7 mouse cellular contexts compared by ENCODE assay signal in genomic region chr8:84711933-84712758, GRCm38 (mm10). TPM values are rescaled to one million over a fixed set of nuclear protein-coding genes. Genes with fewer than 3 reads are reported as not detected.
DNase-seq lines count a peak whose midpoint lies in the region; ATAC-seq lines count a peak whose summit lies in the region.

No protein-coding gene starts in this region.

- H3K4me1 ChIP-seq in forebrain, embryonic 10.5 days, result peaks cover 93% of the 10 kb centered on the region
- peaks cover 79% of the 10 kb centered on the region for H3K4me1 ChIP-seq in lung, embryonic 15.5 days
- H3K4me1 ChIP-seq in stomach, embryonic 14.5 days (ENCODE audit: control insufficient read depth, insufficient read depth, low read length), result peaks cover 46% of the 10 kb centered on the region

- DNase-seq in right cerebral cortex, postnatal 10 days (ENCODE audit: low spot score in 2 of 2), result peak; percentile 83 to 85
- DNase-seq in right cerebral cortex, adult 2 months (ENCODE audit: low spot score in 2 of 2), result no peak
- DNase-seq in forebrain, embryonic 10.5 days (ENCODE audit: extremely low spot score, low spot score), result peak; percentile 72
- peak; percentile 76 for DNase-seq in heart, postnatal 25 days (ENCODE audit: low spot score)
- no peak for DNase-seq in adrenal gland, adult 8-10 months

- intact Hi-C loops in heart, postnatal 25 days (cut with DNase I), result loop anchor here (2.0 kb wide), 1 partner anchor 25 kb away; no protein-coding TSS in a partner anchor

- 23% methylated on average over 11 of the region's 11 CpGs for WGBS in forebrain, embryonic 10.5 days
- WGBS in lung, embryonic 15.5 days, result 13% methylated on average over 11 of the region's 11 CpGs
- 10% methylated on average over 11 of the region's 11 CpGs for WGBS in stomach, embryonic 14.5 days

- ATAC-seq in lung, embryonic 15.5 days (ENCODE audit: borderline replicate concordance, extremely low read depth, low FRiP score, low TSS enrichment), result peak; percentile 92
- peak; percentile 69 for ATAC-seq in stomach, embryonic 14.5 days (ENCODE audit: insufficient number of reproducible peaks, insufficient read depth, low FRiP score, low read depth)

- peaks cover 100% of the 10 kb centered on the region for H3K27me3 ChIP-seq in forebrain, embryonic 10.5 days (ENCODE audit: poor library complexity, severe bottlenecking)
- H3K27me3 ChIP-seq in lung, embryonic 15.5 days, result peaks cover 10% of the 10 kb centered on the region; the same call in 1 of the 2 replicates
- H3K27me3 ChIP-seq in stomach, embryonic 14.5 days (ENCODE audit: control insufficient read depth, insufficient read depth, low read length), result peaks cover 13% of the 10 kb centered on the region

- H3K27ac ChIP-seq in forebrain, embryonic 10.5 days, result peak overlapping the region; percentile 88
- peak overlapping the region; percentile 98 for H3K27ac ChIP-seq in lung, embryonic 15.5 days
- H3K27ac ChIP-seq in stomach, embryonic 14.5 days (ENCODE audit: low read length), result peak overlapping the region; percentile 83

- H3K9ac ChIP-seq in lung, embryonic 15.5 days, result peak overlapping the region; percentile 24
- H3K9ac ChIP-seq in stomach, embryonic 14.5 days (replicated peaks; ENCODE audit: low read depth, low read length), result peak overlapping the region; percentile 25; the same call in 1 of the 2 replicates

- H3K4me2 ChIP-seq in lung, embryonic 15.5 days, result peak overlapping the region; percentile 44
- peak overlapping the region; percentile 33; the same call in 1 of the 2 replicates for H3K4me2 ChIP-seq in stomach, embryonic 14.5 days (replicated peaks; ENCODE audit: low read depth, low read length)

- H3K36me3 ChIP-seq in forebrain, embryonic 10.5 days (replicated peaks), result no peaks in the 10 kb centered on the region
- peaks cover 18% of the 10 kb centered on the region for H3K36me3 ChIP-seq in lung, embryonic 15.5 days
- peaks cover 19% of the 10 kb centered on the region for H3K36me3 ChIP-seq in stomach, embryonic 14.5 days (ENCODE audit: control insufficient read depth, insufficient read depth, low read length)

- H3K9me3 ChIP-seq in forebrain, embryonic 10.5 days, result no peaks in the 10 kb centered on the region
- no peaks in the 10 kb centered on the region for H3K9me3 ChIP-seq in lung, embryonic 15.5 days
- H3K9me3 ChIP-seq in stomach, embryonic 14.5 days (ENCODE audit: control insufficient read depth, low read depth, low read length), result no peaks in the 10 kb centered on the region

- peak overlapping the region; percentile 32 for H3K4me3 ChIP-seq in forebrain, embryonic 10.5 days
- 0 out of 2 replicates have a peak overlapping the region, but pooled peaks have one; percentile 10 for H3K4me3 ChIP-seq in lung, embryonic 15.5 days
- H3K4me3 ChIP-seq in stomach, embryonic 14.5 days (ENCODE audit: low read depth, low read length), result no peak overlapping the region

RNA-seq across cellular contexts. Expression of gene G430095P16Rik, which starts 10.7 kb away (rescaled TPM):
- 1.3 and 2.1 TPM in 2 replicates for polyA plus RNA-seq in forebrain, embryonic 10.5 days (2016; fragmentation: Nextera tagmentation; extraction: Ambion mirVana)
- total RNA-seq in heart, postnatal 25 days (2021), result under 1 TPM in 1 of 2 experiments, not detected in 1; 0.39 TPM
- 3.4 and 4.4 TPM in 2 replicates for polyA plus RNA-seq in lung, embryonic 15.5 days (2015; fragmentation: Nextera tagmentation; extraction: Ambion mirVana)
- polyA plus RNA-seq in stomach, embryonic 14.5 days (2014; fragmentation: Nextera tagmentation; extraction: Ambion mirVana), result 2.8 and 5.0 TPM in 2 replicates
- under 1 TPM in 2 of 4 experiments, not detected in 2; 0.52 to 0.73 TPM for total RNA-seq in adrenal gland, adult 8-10 months (2022)

RNA-seq across cellular contexts. Expression of gene Lyl1, which starts 10.9 kb away (rescaled TPM):
- 4.9 and 5.8 TPM in 2 replicates for polyA plus RNA-seq in forebrain, embryonic 10.5 days (2016; fragmentation: Nextera tagmentation; extraction: Ambion mirVana)
- 1 to 10 TPM; 4.2 to 4.5 TPM for total RNA-seq in heart, postnatal 25 days (2021)
- 11.9 and 12.1 TPM in 2 replicates for polyA plus RNA-seq in lung, embryonic 15.5 days (2015; fragmentation: Nextera tagmentation; extraction: Ambion mirVana)
- polyA plus RNA-seq in stomach, embryonic 14.5 days (2014; fragmentation: Nextera tagmentation; extraction: Ambion mirVana), result 4.6 and 5.0 TPM in 2 replicates
- total RNA-seq in adrenal gland, adult 8-10 months (2022), result 1 to 10 TPM; 3.1 to 5.6 (median 4.2) TPM

RNA-seq across cellular contexts. Expression of gene Nacc1, which starts 24.5 kb away (rescaled TPM):
- polyA plus RNA-seq in forebrain, embryonic 10.5 days (2016; fragmentation: Nextera tagmentation; extraction: Ambion mirVana), result 31.3 and 31.5 TPM in 2 replicates
- total RNA-seq in heart, postnatal 25 days (2021), result 10 to 100 TPM; 32.0 to 32.6 TPM
- polyA plus RNA-seq in lung, embryonic 15.5 days (2015; fragmentation: Nextera tagmentation; extraction: Ambion mirVana), result 20.2 and 21.6 TPM in 2 replicates
- polyA plus RNA-seq in stomach, embryonic 14.5 days (2014; fragmentation: Nextera tagmentation; extraction: Ambion mirVana), result 25.1 and 25.7 TPM in 2 replicates
- 10 to 100 TPM; 81.0 to 86.9 (median 83.7) TPM for total RNA-seq in adrenal gland, adult 8-10 months (2022)

RNA-seq across cellular contexts. Expression of gene Trmt1, which starts 26.0 kb away (rescaled TPM):
- 68.8 and 69.3 TPM in 2 replicates for polyA plus RNA-seq in forebrain, embryonic 10.5 days (2016; fragmentation: Nextera tagmentation; extraction: Ambion mirVana)
- 10 to 100 TPM; 32.6 to 37.6 TPM for total RNA-seq in heart, postnatal 25 days (2021)
- 57.5 and 58.4 TPM in 2 replicates for polyA plus RNA-seq in lung, embryonic 15.5 days (2015; fragmentation: Nextera tagmentation; extraction: Ambion mirVana)
- 64.6 and 65.7 TPM in 2 replicates for polyA plus RNA-seq in stomach, embryonic 14.5 days (2014; fragmentation: Nextera tagmentation; extraction: Ambion mirVana)
- total RNA-seq in adrenal gland, adult 8-10 months (2022), result 100 to 1,000 TPM in 2 of 4 experiments, 10 to 100 TPM in 2; 75.4 to 109 (median 88.5) TPM

RNA-seq across cellular contexts. Expression of gene Ier2, which starts 49.5 kb away (rescaled TPM):
- polyA plus RNA-seq in forebrain, embryonic 10.5 days (2016; fragmentation: Nextera tagmentation; extraction: Ambion mirVana), result 91.4 and 96.9 TPM in 2 replicates
- total RNA-seq in heart, postnatal 25 days (2021), result 10 to 100 TPM; 14.3 to 18.3 TPM
- polyA plus RNA-seq in lung, embryonic 15.5 days (2015; fragmentation: Nextera tagmentation; extraction: Ambion mirVana), result 91.2 and 92.0 TPM in 2 replicates
- polyA plus RNA-seq in stomach, embryonic 14.5 days (2014; fragmentation: Nextera tagmentation; extraction: Ambion mirVana), result 73.1 and 83.4 TPM in 2 replicates
- 10 to 100 TPM; 18.3 to 48.9 (median 22.3) TPM for total RNA-seq in adrenal gland, adult 8-10 months (2022)

Comparison
In these comparisons a context has a peak if more than half of its experiments do, and no peak if none do; other contexts are left out.
1. DNase-seq: peak in right cerebral cortex, postnatal 10 days (2 of 2), forebrain, embryonic 10.5 days (single experiment) and heart, postnatal 25 days (single experiment); none in right cerebral cortex, adult 2 months (0 of 2) and adrenal gland, adult 8-10 months (single experiment).
2. Peak in every context shown above with its lines, with median percentiles within 50 percentile points of each other: H3K27ac ChIP-seq.